Mouse (Mus musculus): ENCODE data around the gene Hist1h1t. TPM values are rescaled to one million over a fixed set of nuclear protein-coding genes. Genes with fewer than 3 reads are reported as not detected.
A peak's percentile ranks its signal among the peaks of the same experiment; 100 is the strongest.
"Not testable (repeated sequence)": the region's sequence is repeated elsewhere in the genome, so short reads cannot be mapped to it uniquely, and the experiment has no call there.

The Hist1h1t gene
- total RNA-seq (2014; rRNA removed) (1.1 and 1.6 TPM in 2 replicates), polyA plus RNA-seq (2015; fragmentation: Nextera tagmentation; extraction: Ambion mirVana) (not detected in 2 replicates)

GRCm38 (mm10) chr13:23695514-23695913, at the start of gene Hist1h1t:
Gene Hist1h1t, plus strand, starts transcription at chr13:23695814.
- H3K4me1 ChIP-seq (ENCODE audit: insufficient read depth, low read length) = no peaks in the 10 kb centered on the region
- H3K9ac ChIP-seq (replicated peaks; ENCODE audit: low read length) = no peak within 1 kb of the TSS
- ATAC-seq (no peak), DNase-seq (ENCODE audit: low spot score) (no peak)
- H3K36me3 ChIP-seq (ENCODE audit: insufficient read depth, low read length) = no peaks in the 10 kb centered on the region
- WGBS = 53% methylated on average over 13 of the region's 13 CpGs
- no peak within 1 kb of the TSS for H3K4me2 ChIP-seq (ENCODE audit: low read depth, low read length)
- H3K9me3 ChIP-seq (ENCODE audit: low read length) = no peaks in the 10 kb centered on the region
- H3K4me3 ChIP-seq (ENCODE audit: low read length) = no peak within 1 kb of the TSS
- TF ChIP-seq CTCF (IDR thresholded peaks at IDR 0.05; ENCODE audit: low read depth) = no peak
- no peak within 1 kb of the TSS for H3K27ac ChIP-seq
- no peaks in the 10 kb centered on the region for H3K27me3 ChIP-seq (ENCODE audit: insufficient read depth, low read length)

- Histone ChIP-seq H3K36me3 (ENCODE audit: insufficient read depth, low read length) (no peaks in the 10 kb centered on the region), H3K27me3 (ENCODE audit: insufficient read depth, low read length) (no peaks in the 10 kb centered on the region), H3K4me3 (ENCODE audit: low read length) (no peak overlapping the region), H3K27ac (no peak overlapping the region), H3K9ac (replicated peaks; ENCODE audit: low read length) (no peak overlapping the region), H3K4me1 (ENCODE audit: insufficient read depth, low read length) (no peaks in the 10 kb centered on the region), H3K4me2 (ENCODE audit: low read depth, low read length) (no peak overlapping the region), H3K9me3 (ENCODE audit: low read length) (no peaks in the 10 kb centered on the region)
- no peak for ATAC-seq
- 67% methylated on average over 6 of the region's 6 CpGs for WGBS
- TF ChIP-seq CTCF (IDR thresholded peaks at IDR 0.05; ENCODE audit: low read depth) = no peak
- no peak for DNase-seq (ENCODE audit: low spot score)
These were observed 35.8 kb upstream of the Hist1h1t start for GRCm38 (mm10) chr13:23659636-23660366.

GRCm38 (mm10) chr13:23662536-23662935, 33.1 kb upstream of the Hist1h1t start:
- TF ChIP-seq CTCF (IDR thresholded peaks at IDR 0.05; ENCODE audit: low read depth) = no peak
- H3K9me3 ChIP-seq (ENCODE audit: low read length) = no peaks in the 10 kb centered on the region
- H3K27me3 ChIP-seq (ENCODE audit: insufficient read depth, low read length) = no peaks in the 10 kb centered on the region
- DNase-seq (ENCODE audit: low spot score) (no peak), ATAC-seq (no peak)
- H3K27ac ChIP-seq = no peak overlapping the region
- 73% methylated on average over 3 of the region's 3 CpGs for WGBS
- H3K4me3 ChIP-seq (ENCODE audit: low read length) = no peak overlapping the region
- H3K9ac ChIP-seq (replicated peaks; ENCODE audit: low read length) = no peak overlapping the region
- H3K4me2 ChIP-seq (ENCODE audit: low read depth, low read length) = no peak overlapping the region
- H3K36me3 ChIP-seq (ENCODE audit: insufficient read depth, low read length) = no peaks in the 10 kb centered on the region
- no peaks in the 10 kb centered on the region for H3K4me1 ChIP-seq (ENCODE audit: insufficient read depth, low read length)

DNA sequence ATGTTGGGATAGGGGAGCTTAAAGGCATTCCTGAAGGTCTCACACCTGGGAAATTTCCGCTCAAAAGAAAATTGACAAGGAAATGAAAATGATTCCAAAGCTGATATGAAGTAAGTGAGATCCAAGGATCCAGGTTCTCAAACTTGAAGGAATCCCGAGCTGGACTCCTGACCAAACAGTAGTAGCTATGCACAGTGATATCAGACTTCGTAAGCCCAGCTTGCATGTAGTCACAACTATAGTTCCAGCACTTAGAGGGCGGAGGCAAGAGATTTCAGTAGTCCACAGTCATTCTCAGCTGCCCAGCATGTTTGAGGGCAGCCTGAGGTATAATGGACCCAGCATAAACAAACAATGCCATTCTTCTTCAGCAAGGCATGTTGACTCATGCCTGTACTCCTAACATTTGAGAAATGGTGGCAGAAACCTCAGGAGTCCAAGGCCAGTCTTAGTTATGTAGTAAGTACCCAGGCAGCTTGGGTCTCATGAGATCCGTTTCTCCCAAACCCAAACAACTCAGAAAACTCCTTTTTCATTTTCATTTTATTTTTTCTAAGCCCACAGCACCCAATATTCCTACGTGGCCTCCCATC, 13.5 kb upstream of the Hist1h1t start:
- H3K36me3 ChIP-seq (ENCODE audit: insufficient read depth, low read length) = no peaks in the 10 kb centered on the region
- no peaks in the 10 kb centered on the region for H3K9me3 ChIP-seq (ENCODE audit: low read length)
- no peak for ATAC-seq
- 92% methylated on average over 6 of the region's 6 CpGs for WGBS
- no peak overlapping the region for H3K4me3 ChIP-seq (ENCODE audit: low read length)
- no peak for TF ChIP-seq CTCF (IDR thresholded peaks at IDR 0.05; ENCODE audit: low read depth)
- H3K4me1 ChIP-seq (ENCODE audit: insufficient read depth, low read length) = peaks cover 3% of the 10 kb centered on the region; the same call in 1 of the 2 replicates
- no peak overlapping the region for H3K4me2 ChIP-seq (ENCODE audit: low read depth, low read length)
- no peak for DNase-seq (ENCODE audit: low spot score)
- H3K27me3 ChIP-seq (ENCODE audit: insufficient read depth, low read length) = no peaks in the 10 kb centered on the region
- no peak overlapping the region for H3K27ac ChIP-seq
- no peak overlapping the region for H3K9ac ChIP-seq (replicated peaks; ENCODE audit: low read length)

DNA sequence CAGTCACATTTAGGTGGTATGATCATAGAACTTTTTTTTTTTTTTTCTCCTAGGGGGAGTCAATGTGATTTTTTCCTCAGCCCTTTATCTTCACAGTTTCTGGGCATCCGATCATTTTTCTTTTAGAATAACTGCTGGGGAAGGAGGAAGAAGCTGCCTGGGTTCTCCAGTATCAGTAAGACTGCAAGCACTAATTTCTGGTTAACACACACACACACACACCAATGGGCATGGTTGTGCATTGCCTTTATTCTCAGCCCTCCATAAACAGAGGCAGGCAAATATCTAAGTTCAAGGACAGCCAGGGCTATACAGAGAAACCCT, 13.0 kb upstream of the Hist1h1t start:
- H3K36me3 ChIP-seq (ENCODE audit: insufficient read depth, low read length) = no peaks in the 10 kb centered on the region
- H3K4me2 ChIP-seq (ENCODE audit: low read depth, low read length) = peak overlapping the region; percentile 57
- H3K4me3 ChIP-seq (ENCODE audit: low read length) = no peak overlapping the region; the same call in 1 of the 2 replicates
- H3K9ac ChIP-seq (replicated peaks; ENCODE audit: low read length) = no peak overlapping the region
- TF ChIP-seq CTCF (IDR thresholded peaks at IDR 0.05; ENCODE audit: low read depth) = no peak
- 47% methylated on average over 1 of the region's 1 CpGs for WGBS
- DNase-seq (ENCODE audit: low spot score) (no peak), ATAC-seq (no peak)
- H3K9me3 ChIP-seq (ENCODE audit: low read length) = no peaks in the 10 kb centered on the region
- H3K4me1 ChIP-seq (ENCODE audit: insufficient read depth, low read length) = peaks cover 3% of the 10 kb centered on the region; the same call in 1 of the 2 replicates
- no peaks in the 10 kb centered on the region for H3K27me3 ChIP-seq (ENCODE audit: insufficient read depth, low read length)
- H3K27ac ChIP-seq = peak overlapping the region; percentile 96; the same call in 1 of the 2 replicates

GRCm38 (mm10) chr13:23682947-23683754, 12.5 kb upstream of the Hist1h1t start:
- peak; percentile 6 for DNase-seq (ENCODE audit: low spot score)
- H3K9ac ChIP-seq (replicated peaks; ENCODE audit: low read length) = peak overlapping the region; percentile 49
- not testable (repeated sequence) for H3K9me3 ChIP-seq (ENCODE audit: low read length); H3K27me3 ChIP-seq (ENCODE audit: insufficient read depth, low read length); H3K36me3 ChIP-seq (ENCODE audit: insufficient read depth, low read length); H3K4me1 ChIP-seq (ENCODE audit: insufficient read depth, low read length)
- WGBS = 12% methylated on average over 11 of the region's 30 CpGs
- peak; percentile 64 for ATAC-seq
- H3K27ac ChIP-seq = peak overlapping the region; percentile 96
- peak overlapping the region; percentile 57 for H3K4me2 ChIP-seq (ENCODE audit: low read depth, low read length)
- H3K4me3 ChIP-seq (ENCODE audit: low read length) = peak overlapping the region; percentile 36

Data from hindbrain, postnatal 0 days (tissue).